Mouse (Mus musculus) lung, embryonic 14.5 days (tissue): ENCODE measurements at regions not wholly inside any gene's neighbourhood (a gene's known extent, or its start where the extent isn't known, plus 50 kb on each side); places are given as distances from the start of the nearest gene placed in this dataset.

ENCODE experiments used
- ATAC-seq: fragments of 200-750 bp; cut with Nextera tagmentation; 2 replicates; pipeline ENCODE4 v1.8.0; 2017; ENCODE audit warnings: mild to moderate bottlenecking, moderate TSS enrichment, moderate library complexity; ENCODE audit not compliant: insufficient read depth
- DNase-seq: peaks from one replicate; pipeline ENCODE4 v3.0.0-alpha.2; 2015
- H3K27ac ChIP-seq: fragments of 300-500 bp; sonication (generic); 2 replicates; pipeline ENCODE4 v1.5.1; 2014; ENCODE audit warnings: low read depth, mild to moderate bottlenecking, moderate library complexity
- H3K27me3 ChIP-seq: fragments of 300-500 bp; sonication (generic); 2 replicates; pipeline ENCODE4 v1.6.1; 2014; ENCODE audit warnings: low read length, control low read depth; ENCODE audit not compliant: insufficient read depth
- H3K36me3 ChIP-seq: fragments of 300-500 bp; sonication (generic); 2 replicates; pipeline ENCODE4 v1.6.1; 2014; ENCODE audit warnings: control low read depth; ENCODE audit not compliant: insufficient read depth
- H3K4me1 ChIP-seq: fragments of 300-500 bp; sonication (generic); 2 replicates; pipeline ENCODE4 v1.6.1; 2014; ENCODE audit warnings: antibody characterized with exemption, control low read depth; ENCODE audit not compliant: insufficient read depth
- H3K4me2 ChIP-seq: fragments of 300-500 bp; sonication (generic); 2 replicates; pipeline ENCODE4 v1.6.1; 2014; ENCODE audit warnings: mild to moderate bottlenecking
- H3K4me3 ChIP-seq: fragments of 300-500 bp; sonication (generic); 2 replicates; pipeline ENCODE4 v1.5.1; 2014; ENCODE audit warnings: low read depth, low read length
- H3K9ac ChIP-seq: fragments of 300-500 bp; sonication (generic); 2 replicates; pipeline ENCODE4 v1.6.1; 2014
- H3K9me3 ChIP-seq: fragments of 300-500 bp; sonication (generic); 2 replicates; pipeline ENCODE4 v1.6.1; 2016; ENCODE audit warnings: low read depth, low read length, control low read depth
- CTCF ChIP-seq: IDR thresholded peaks from 2 replicates; pipeline ENCODE4 v1.5.1; 2016; ENCODE audit warnings: antibody characterized with exemption, low read depth
- WGBS: fragments of 180-500 bp; shearing (Covaris S2); extraction: QIAGEN DNeasy Blood & Tissue Kit; methylation state at CpG from one replicate; pipeline ENCODE4 v1.1.7; 2014; 5-methylcytosine and 5-hydroxymethylcytosine counted together

DNA sequence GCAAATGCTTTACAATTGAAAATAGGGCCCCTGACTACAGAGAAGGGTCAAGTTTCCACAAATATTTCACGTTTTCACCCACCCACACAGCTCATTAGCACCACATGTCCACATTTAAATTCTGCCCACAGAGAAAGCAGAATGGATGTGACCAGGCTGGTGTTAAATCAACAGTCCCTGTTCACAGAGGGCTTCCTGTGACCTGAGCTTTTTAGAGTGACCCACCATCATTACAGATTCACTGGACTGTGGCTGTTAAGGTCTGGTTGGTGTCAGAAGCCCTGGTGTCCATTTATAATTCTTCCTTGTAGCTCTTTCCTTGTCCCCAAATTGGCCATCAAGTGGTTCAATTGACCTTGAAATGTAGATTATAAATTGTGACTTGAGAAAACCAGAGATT, 553.2 kb upstream of the Auts2 start:
- ATAC-seq (no peak), DNase-seq (no peak)
- TF ChIP-seq CTCF = no peak
- Histone ChIP-seq H3K9me3 (no peaks in the 10 kb centered on the region), H3K27me3 (no peaks in the 10 kb centered on the region), H3K9ac (no peak overlapping the region), H3K4me2 (no peak overlapping the region), H3K36me3 (no peaks in the 10 kb centered on the region), H3K4me1 (no peaks in the 10 kb centered on the region), H3K27ac (no peak overlapping the region), H3K4me3 (no peak overlapping the region)
- 19% methylated on average over 1 of the region's 1 CpGs for WGBS

DNA sequence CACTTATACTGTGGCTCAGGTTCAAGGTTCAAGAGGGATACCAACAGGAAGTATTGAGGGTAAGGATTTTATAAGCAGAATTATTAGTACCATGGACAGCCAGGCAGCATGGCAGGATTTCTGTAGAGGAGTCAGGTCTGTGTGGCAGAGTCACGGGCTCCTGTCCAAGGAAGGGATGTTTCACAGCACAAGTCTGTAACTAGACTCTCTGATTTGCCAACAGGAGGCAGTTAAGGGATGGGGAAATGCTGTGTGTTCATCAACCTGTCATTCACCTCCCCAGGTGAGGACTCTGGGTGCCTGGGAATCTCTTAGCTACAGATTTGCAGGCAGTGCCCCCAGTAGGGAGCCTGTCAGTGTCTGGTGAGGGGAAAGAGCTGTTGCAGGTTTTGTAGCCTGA, 541.7 kb upstream of the Auts2 start:
- Histone ChIP-seq H3K9me3 (no peaks in the 10 kb centered on the region), H3K36me3 (no peaks in the 10 kb centered on the region), H3K4me3 (no peak overlapping the region), H3K27ac (no peak overlapping the region), H3K27me3 (no peaks in the 10 kb centered on the region), H3K9ac (no peak overlapping the region), H3K4me2 (no peak overlapping the region), H3K4me1 (no peaks in the 10 kb centered on the region)
- WGBS = 61% methylated on average over 1 of the region's 1 CpGs
- TF ChIP-seq CTCF = no peak
- DNase-seq = no peak
- ATAC-seq = no peak

DNA sequence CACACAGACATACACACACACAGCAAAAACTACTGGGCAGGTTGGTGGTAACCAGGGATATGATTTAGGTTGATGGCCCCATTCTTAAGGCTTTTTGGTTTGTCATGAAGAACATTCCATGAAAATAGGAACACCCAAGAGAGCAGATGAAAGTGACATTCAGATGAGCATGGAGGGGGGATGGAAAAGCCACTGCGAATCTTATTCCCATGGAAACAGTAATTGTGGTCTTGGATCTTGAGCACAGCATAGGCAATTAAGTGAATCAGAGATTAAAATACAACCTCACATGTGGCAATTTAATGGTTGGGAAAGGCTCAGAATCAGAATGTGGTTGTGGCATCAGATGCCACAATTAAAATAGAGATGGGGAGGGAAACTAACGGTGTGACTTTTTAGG, 537.6 kb upstream of the Auts2 start:
- 90% methylated on average over 2 of the region's 2 CpGs for WGBS
- ATAC-seq (no peak), DNase-seq (no peak)
- H3K9me3 ChIP-seq = no peaks in the 10 kb centered on the region
- no peak overlapping the region for H3K9ac ChIP-seq
- H3K4me3 ChIP-seq = no peak overlapping the region
- no peaks in the 10 kb centered on the region for H3K4me1 ChIP-seq
- no peaks in the 10 kb centered on the region for H3K36me3 ChIP-seq
- no peak overlapping the region for H3K27ac ChIP-seq
- H3K4me2 ChIP-seq = no peak overlapping the region
- no peak for TF ChIP-seq CTCF
- H3K27me3 ChIP-seq = no peaks in the 10 kb centered on the region

- no peaks in the 10 kb centered on the region for H3K36me3 ChIP-seq
- no peaks in the 10 kb centered on the region for H3K9me3 ChIP-seq
- no peak overlapping the region for H3K4me3 ChIP-seq
- DNase-seq (no peak), ATAC-seq (no peak)
- H3K9ac ChIP-seq = no peak overlapping the region
- no peak overlapping the region for H3K4me2 ChIP-seq
- 71% methylated on average over 3 of the region's 3 CpGs for WGBS
- no peaks in the 10 kb centered on the region for H3K4me1 ChIP-seq
- TF ChIP-seq CTCF = no peak
- H3K27ac ChIP-seq = no peak overlapping the region
- H3K27me3 ChIP-seq = no peaks in the 10 kb centered on the region
Observed at GRCm38 (mm10) chr5:133078916-133079315, 535.8 kb upstream of the Auts2 start.

GRCm38 (mm10) chr5:133078390-133078789, 535.2 kb upstream of the Auts2 start:
- no peaks in the 10 kb centered on the region for H3K4me1 ChIP-seq
- H3K27me3 ChIP-seq = no peaks in the 10 kb centered on the region
- ATAC-seq (no peak), DNase-seq (no peak)
- H3K9me3 ChIP-seq = no peaks in the 10 kb centered on the region
- H3K9ac ChIP-seq = no peak overlapping the region
- H3K4me3 ChIP-seq = no peak overlapping the region
- 64% methylated on average over 4 of the region's 4 CpGs for WGBS
- TF ChIP-seq CTCF = no peak
- no peaks in the 10 kb centered on the region for H3K36me3 ChIP-seq
- H3K4me2 ChIP-seq = no peak overlapping the region
- H3K27ac ChIP-seq = no peak overlapping the region

DNA sequence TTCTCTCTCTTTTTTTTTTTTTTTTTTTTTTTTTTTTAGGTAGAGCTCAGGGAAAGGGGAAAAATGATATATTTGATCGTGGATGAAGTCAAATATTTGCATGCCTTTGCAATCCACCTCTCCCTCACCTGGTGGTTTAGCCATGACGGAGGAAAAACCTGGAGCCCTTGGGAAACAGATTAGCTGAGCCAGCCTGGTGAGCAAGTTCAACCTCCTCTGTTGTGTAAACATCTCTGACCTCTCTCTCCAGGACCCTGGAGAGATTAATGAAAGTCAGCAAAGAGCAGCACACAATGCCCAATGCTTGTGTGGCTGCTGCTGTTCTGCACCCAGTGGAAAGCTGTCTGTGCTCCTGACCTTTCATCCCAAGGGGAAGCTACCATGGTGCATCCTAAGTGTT, 530.2 kb upstream of the Auts2 start:
- DNase-seq (peak; percentile 40), ATAC-seq (peak; percentile 38; the same call in 1 of the 2 replicates)
- Histone ChIP-seq H3K27ac (0 out of 2 replicates have a peak overlapping the region, but pooled peaks have one; percentile 27), H3K36me3 (no peaks in the 10 kb centered on the region), H3K27me3 (no peaks in the 10 kb centered on the region), H3K9me3 (no peaks in the 10 kb centered on the region), H3K4me1 (no peaks in the 10 kb centered on the region; the same call in 1 of the 2 replicates), H3K4me2 (no peak overlapping the region), H3K9ac (no peak overlapping the region), H3K4me3 (no peak overlapping the region)
- WGBS = 22% methylated on average over 2 of the region's 2 CpGs
- no peak for TF ChIP-seq CTCF

GRCm38 (mm10) chr5:133070141-133070540, 527.0 kb upstream of the Auts2 start:
- H3K9me3 ChIP-seq = no peaks in the 10 kb centered on the region
- H3K9ac ChIP-seq = no peak overlapping the region
- ATAC-seq (no peak), DNase-seq (no peak)
- no peak overlapping the region for H3K4me2 ChIP-seq
- no peak for TF ChIP-seq CTCF
- no peak overlapping the region for H3K4me3 ChIP-seq
- H3K27ac ChIP-seq = no peak overlapping the region
- no peaks in the 10 kb centered on the region for H3K36me3 ChIP-seq
- no peaks in the 10 kb centered on the region; the same call in 1 of the 2 replicates for H3K4me1 ChIP-seq
- no peaks in the 10 kb centered on the region for H3K27me3 ChIP-seq

- DNase-seq (no peak), ATAC-seq (no peak)
- no peak for TF ChIP-seq CTCF
- no peak overlapping the region for H3K4me3 ChIP-seq
- WGBS = 75% methylated on average over 3 of the region's 3 CpGs
- no peak overlapping the region for H3K27ac ChIP-seq
- no peak overlapping the region for H3K4me2 ChIP-seq
- H3K27me3 ChIP-seq = no peaks in the 10 kb centered on the region
- no peak overlapping the region for H3K9ac ChIP-seq
- no peaks in the 10 kb centered on the region for H3K36me3 ChIP-seq
- no peaks in the 10 kb centered on the region for H3K4me1 ChIP-seq
- no peaks in the 10 kb centered on the region for H3K9me3 ChIP-seq
Observed at GRCm38 (mm10) chr5:133062481-133062880, 519.3 kb upstream of the Auts2 start.
